Mouse (Mus musculus) neural tube, embryonic 10.5 days (tissue): ENCODE data around the gene Sept9.
A peak's percentile ranks its signal among the peaks of the same experiment; 100 is the strongest.

Experiments used
- DNase-seq: peaks from one replicate; pipeline ENCODE4 v3.0.0-alpha.2; 2017; ENCODE audit warnings: low spot score; ENCODE audit errors: extremely low spot score

The Sept9 gene

DNA sequence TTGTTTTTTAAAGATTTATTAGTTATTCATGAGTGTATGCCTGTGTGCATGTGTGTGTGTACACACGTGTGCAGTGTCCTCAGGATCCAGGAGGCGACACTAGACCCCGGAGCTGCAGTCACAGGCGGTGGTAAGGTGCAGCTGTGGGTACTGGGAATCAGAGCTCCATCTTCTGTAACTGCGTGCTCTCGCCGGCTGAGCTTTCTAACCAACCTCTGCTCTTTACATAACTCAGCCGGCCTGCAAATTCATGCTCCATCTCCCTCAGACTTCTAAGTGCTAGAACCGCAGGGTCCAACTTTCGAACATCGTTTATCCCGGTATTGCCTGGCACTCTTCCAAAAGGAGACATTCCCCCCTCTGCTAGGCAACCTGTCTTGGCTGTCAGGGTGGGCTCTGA lies 24.0 kb upstream of the Sept9 start:
- DNase-seq = no peak

DNA sequence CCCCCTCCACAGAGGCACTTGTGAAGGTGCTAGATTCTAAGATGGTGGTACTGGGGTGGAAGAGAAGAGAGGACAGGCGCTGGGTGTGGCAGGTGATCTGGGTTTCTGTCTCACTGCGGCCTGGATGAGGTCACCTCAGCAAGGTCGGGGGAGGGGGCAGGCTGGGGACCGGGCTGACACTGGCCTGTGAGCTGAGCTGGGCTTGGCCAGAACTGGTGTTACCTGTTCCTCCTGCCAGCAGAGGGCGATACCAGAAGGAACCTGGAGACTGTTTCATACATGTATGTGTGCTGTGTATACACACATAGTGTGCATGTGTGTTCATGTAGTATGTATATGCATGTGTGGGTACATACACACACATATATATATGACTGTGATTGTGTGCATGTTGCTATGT lies 23.2 kb upstream of the Sept9 start:
- peak; percentile 35 for DNase-seq

DNA sequence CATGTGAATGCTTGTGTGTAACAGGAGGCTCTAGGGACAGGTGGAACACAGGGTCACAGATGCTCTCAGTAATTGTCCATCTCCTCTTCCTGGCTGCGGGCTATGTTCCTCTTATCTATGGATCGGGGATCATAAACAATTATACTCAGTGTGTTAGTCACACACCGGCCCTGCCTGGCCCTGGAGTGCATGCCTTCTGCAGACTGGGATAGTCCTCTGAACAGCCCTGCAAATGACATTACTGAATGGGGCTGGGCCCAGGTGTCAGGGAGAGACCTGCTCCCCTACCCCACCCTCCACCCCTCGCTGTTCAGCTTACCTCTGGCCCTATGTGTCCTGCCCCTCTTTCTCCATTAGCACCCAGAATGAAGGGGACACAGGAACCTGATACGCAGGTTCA lies 22.6 kb upstream of the Sept9 start:
- DNase-seq = no peak

DNA sequence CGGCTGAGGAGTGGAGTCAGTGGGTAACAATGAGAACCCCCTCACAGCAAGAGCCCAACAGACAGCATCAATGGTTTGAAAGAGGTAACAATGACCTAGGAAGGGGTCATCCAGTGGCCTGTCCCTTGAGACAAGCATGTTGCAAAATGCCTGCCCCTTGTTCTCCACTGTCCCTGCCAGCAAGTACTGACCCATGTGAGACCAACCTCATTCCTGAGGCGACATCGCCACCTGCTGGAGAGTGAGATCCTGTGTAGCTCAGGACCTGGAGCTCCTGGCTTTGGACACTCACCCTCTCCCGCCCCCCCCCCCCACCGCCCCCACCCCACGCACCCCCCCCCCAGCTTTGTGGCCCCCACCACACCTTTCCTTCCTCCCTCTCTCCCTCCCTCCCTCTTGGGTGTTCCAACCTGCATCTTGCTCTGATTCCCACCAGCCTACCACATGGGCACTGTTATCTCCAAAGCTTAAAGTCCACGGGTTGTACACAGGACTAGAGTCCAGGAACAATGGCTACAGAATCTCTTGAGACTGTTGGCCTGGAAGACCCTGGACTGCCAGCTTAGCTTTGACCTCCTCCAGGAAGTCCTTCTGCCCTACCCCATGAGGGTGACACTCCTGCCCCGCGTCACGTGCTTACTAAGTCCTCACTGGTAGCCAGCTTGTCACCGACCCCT lies 22.0 kb upstream of the Sept9 start:
- DNase-seq = peak; percentile 89

DNA sequence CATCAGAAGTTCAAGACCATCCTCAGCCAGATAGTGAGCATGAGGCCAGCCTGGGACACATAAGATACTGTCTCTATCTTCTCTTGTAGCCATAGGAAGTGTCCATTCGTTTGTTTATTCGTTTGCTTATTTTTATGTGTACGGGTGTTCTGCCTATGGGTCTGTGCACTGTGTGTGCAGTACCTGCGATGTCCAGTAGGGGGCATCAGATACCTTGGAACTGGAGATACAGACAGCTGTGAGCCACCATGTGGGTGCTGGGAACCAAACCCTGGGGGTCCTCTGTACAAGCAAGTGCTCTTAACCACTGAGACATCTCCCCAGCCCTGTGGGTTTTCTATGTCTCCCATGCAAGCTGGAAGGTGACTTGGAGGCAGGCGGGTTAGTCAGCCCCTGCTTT lies 19.6 kb upstream of the Sept9 start:
- no peak for DNase-seq

DNA sequence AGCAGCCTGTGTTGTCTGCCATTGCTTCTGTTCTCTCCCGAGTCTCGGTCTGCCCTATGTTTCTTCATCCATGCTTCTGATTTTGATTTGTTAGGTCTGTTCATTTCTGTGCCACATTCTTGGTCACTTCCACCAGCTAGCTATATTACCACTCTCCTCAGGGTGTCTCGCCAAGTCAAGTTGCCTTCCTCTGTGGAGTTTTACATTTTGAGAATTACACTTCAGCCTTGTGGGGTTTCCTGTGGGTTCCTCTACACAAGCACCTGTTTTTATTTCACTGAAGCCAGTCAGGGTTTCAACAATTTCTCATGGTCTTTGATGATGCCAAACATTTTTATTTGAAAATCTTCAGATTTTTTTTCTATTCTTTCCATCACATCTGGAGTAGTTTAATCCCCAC lies 16.7 kb upstream of the Sept9 start:
- DNase-seq = no peak

DNA sequence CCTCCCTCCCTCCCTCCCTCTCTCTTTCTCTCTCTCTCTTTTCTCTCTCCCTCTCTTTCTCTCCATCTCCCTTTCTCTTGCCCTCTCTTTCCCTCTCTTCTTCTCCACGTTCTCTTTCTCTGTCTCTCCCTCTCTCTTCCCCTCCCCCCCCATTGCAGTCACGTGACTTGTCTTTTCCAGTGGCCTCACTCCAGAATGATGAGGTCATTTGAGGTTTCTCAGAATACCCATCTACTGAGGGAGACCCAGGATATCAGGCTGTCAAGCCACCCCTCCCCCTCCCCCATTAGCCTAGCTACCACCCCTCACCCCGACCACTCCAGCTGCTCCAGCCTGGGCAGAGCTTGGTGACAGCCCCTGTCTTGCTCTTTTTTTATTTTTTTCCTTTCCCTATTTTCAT lies 16.2 kb upstream of the Sept9 start:
- no peak for DNase-seq

DNA sequence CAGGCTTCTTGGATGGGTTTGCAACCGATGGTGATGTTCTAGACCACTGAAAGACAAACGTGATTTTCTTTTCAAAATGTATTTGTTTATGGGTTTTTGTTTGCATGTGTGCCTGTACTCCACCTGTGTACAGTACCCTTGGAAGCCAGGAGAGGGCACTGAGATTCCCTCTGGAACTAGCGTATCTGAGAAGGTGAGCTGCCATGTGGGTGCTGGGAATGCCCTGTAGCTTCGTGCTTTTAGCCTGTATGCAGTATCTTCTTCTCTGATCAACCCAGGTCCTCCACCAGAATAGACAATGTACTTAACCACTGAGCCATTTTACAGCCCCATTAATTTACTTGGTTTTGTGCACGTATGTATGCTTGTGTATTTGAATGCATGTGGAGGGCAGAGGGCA lies 15.6 kb upstream of the Sept9 start:
- no peak for DNase-seq

DNA sequence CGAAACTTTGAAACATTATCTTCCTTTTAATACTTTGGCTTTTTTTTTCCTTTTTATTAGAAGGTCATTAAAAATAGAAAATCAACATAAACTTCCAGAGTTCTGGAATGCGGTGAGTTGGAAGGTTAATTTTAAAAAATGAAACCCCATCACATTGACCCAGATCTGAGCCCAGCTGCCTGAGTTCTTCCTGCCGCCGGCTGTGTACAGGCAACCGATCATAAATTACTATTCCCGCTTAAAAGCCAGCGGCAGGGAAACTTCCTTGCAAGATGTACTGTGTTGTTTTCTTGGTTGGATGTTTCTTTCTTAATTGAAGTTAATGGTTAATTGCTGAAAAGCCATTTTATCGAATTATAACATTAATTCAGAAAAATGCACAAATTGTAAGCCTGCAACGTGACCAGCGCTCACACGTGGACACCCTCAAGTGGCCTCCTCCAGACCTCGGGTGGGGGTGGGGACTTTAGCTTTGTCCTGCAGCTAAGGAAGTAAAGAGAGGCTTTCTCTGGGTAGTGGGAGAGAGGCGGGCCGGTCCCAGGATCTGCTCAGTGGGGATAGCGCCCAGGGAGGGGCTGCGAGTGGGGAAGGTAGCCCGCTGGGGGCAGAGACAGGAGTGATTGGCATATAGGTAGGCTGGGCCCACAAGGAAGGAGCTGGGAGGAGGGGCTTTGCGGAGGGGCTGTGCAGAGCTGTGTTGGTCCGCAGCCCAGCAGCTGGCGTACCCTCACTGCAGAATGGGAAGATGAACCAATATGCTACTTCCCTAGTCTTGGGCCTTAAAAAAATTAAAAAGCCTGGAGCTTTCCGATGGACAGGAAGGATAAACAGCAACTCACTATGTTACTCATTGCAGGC lies 14.2 kb upstream of the Sept9 start:
- DNase-seq = peak; percentile 32

DNA sequence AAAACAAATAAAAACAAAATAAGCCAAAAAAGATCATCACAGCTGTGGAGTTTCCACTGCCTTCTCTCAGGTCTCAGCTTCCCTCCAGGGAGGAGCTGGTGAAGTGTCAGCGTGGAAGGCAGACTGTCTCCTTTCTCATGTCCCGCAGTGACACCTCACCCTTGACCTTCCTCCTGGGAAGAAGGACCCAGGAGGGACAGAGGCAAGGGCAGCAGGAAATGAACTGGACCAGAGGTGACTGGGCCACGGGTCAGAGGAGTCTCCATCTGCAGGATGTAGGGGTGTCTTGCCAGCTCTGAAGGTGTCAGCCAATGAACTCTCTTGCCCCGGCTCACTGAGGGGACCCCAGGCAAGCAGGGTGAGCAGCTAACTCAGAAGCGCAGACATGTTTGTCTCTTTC lies 7.9 kb upstream of the Sept9 start:
- no peak for DNase-seq

DNA sequence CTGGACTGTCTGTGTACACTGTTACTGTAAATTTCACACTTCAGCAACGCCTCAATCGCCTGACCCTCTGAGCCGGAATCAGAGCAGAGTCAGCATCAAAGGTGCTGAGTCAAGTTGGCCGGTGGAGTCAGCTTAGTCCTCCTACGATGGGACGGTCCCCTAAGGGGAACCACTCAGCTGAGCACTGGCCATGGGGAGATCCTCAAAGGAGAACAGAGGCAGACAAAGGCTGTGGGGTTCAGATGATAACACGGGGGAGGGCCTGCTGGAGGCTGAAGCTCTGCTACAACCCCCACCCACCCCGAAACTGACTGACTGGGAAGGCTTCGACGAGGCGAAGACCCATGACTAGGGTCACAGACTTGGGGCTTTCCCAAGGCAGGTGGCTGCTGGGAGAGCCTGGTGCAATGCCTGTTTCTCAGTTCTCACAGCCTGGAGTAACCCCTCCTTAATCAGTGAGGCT lies 5.0 kb upstream of the Sept9 start:
- DNase-seq = no peak

DNA sequence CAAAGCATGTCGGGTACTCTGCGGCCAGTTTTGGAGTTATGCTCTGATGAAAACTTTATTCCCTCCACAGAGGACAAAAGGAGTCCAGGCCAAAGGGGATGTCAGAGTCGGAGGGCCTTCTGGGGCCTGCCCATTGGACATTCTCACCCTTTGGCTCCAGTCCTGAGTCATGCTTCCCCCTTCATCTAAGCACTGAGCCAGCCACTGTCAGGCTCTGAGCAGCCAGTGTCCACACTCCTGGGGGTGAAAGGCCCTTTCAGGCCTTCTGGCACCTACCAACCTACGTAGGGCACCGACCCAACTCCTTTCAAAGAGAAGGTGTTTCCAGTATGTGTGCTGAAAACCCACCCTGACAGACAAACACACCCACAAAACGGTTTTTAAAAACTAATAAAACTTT lies 3.8 kb upstream of the Sept9 start:
- no peak for DNase-seq

DNA sequence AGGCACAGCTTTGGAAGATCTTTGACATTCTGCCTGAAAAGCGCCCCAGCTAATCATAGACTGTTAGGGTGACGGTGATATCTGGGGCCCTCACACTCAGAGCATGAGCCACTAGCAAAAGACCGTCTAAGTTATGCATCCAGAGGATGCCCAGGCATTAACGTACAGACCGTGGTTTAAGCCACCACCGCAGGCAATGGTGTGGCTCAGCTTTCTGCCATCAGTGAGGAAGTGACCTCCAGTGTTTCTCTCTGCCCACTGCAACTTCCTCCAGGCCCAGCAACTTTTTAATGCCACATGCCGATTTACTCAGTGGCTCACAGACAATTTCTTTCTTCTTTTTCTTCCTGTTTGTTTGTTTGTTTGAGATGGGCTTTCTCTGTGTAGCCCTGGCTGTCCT lies 2.8 kb upstream of the Sept9 start:
- DNase-seq = no peak

DNA sequence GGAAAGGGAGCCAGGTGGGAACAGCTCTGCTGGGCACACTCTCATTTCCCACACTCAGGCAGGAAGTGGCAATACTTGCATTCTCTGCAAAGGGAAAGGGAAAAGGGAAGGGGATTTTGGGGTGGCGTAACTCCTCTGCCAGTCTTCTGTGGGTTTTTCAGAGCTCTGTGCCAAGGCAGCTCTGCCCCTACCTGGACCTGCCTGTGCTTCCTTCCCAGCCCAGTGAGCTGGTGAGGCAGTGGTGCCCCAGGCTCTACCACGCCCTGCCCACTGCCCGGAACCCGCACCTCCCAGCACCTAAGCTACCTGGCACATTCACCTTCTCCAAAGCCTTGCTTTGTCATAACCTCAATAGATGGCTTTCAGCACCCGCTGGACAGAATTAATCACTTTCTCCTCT lies 1.3 kb upstream of the Sept9 start:
- no peak for DNase-seq

DNA sequence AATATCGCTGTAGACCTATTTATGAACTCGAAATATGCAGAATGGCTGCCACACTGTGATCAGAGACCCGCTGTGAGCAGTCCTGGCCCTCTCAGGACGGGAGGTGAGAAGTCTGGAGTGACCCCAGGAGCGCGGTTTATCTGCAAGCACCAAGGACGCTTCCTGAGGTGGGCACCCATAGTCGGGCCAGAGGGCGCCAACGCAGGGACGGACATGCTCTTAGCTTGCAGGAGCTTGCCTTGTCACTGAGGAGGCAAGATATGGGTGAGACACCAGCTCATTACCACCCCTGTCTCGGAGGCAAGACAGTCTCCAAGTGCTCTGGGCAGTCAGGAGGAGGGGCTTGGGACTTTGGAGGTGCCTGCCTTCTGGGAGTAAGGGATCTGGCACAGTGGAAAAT lies 2.4 kb downstream of the Sept9 start:
- no peak for DNase-seq

DNA sequence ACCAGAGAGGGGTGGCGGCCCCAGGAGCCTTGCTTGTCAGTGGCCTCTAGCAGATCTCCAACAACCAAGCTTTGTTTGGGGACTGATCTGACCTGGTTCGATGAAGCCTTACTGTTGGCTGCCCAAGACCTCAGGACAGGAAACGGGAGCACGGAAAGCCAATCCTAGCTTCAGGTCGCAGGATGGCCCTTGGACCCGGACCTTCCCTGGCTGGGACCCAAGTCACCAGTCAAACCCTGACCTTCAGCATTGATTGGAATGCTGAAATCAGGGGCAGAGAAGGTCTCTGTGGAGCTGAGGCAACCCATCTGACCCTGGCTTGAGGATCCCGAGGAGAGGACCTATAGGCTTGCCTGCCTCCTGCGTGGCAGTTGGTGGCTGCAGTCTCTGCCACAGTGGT lies 5.1 kb downstream of the Sept9 start:
- no peak for DNase-seq

DNA sequence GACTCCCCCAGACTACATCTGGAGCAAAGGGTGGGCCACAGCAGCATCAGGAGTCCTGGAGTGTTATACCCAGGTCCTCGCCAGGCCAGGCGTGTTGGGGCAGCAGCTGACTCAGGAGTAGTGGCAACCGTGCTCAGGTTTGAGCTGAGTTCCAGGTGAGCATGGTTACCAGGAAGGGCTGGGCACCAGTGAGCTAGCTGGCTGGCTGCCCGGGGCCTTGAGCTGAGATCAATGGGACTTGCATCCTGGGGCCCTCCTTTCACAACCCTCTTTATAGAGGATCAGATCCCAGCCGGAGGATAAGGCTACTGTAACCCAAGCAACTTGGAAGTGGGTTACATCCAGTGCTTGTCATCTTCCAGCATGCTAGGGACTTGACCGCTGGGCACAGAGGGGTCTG lies 5.6 kb downstream of the Sept9 start:
- DNase-seq = no peak

DNA sequence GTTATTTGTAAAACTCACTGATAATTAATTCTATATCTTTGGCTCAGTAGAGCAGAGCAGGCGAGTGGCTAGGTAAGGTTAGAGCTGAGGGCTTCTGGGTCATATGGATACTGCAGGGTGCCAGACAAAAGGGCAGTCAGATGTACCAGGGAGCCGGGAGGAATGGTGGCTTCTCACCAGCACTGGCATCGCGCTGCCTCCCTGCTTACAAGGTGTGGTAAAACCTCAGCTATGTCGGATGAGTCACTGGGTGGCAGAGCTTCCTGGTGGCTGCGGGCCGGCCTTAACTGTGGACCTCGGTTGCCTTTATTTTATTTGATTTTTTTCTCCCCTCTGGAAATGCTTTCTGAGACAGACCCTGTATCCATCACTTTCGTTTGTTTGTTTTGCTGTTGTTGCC lies 6.0 kb downstream of the Sept9 start:
- DNase-seq = no peak

DNA sequence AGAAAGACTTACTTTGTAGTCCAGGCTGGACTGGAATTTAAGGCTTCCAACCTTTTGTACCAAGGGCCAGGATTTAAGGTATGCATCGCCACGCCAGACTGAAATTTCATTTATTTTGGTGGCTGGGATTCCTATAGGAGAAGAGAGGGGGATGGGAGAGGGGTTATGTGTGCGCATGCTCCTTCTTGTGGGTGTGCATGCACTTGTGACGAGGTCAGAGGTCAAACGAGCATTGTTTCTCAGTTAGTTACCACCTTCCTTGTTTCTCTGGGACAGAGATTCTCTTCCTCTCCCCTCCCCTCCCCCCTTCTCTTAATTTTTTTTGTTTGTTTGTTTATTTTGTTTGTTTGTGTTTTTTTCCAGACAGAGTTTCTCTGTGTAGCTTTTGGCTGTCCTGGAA lies 8.0 kb downstream of the Sept9 start:
- no peak for DNase-seq

DNA sequence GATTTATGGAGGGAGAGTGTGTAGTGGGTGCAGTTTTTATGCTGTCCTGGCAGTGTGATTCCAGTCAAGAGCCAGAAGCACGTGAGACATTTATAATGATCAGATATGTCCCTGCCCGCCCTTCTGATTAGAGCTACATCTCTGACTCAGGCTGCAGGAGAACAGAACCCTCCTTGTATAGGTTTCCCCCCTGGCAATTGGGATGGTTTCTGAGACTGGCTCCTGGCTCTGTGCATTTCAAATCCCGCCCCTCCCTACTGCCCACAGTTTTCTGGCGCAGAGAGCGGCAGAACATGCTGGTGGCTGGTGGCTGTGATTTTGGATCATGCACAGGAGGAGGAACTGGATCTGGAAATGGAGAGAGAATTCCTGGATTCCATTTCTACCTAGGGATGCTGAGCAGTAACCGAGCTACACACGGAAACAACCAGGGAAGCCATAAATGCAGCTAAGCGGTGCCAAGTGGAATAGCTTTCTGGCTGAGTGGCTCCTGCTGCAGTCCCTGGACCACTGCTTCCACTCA lies 8.8 kb downstream of the Sept9 start:
- no peak for DNase-seq

DNA sequence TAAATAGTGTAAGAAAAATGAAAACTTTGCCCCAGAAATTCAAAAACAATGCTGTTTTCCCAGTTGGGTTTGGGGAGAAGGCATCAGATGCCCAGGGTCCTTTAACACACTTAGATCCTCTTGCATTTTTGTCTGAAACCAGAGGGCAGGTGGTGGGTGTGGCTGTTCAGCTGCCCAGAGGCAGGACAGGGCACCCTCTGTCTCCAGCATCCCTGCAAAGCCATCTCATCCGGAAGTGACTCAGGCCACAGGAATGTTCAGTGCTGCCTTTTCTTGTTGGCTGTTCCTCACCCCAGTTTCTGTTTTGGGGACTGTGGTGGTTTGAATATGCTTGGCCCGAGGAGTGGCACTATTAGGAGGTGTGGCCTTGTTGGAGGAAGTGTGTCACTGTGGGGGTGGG lies 17.3 kb downstream of the Sept9 start:
- DNase-seq = no peak

DNA sequence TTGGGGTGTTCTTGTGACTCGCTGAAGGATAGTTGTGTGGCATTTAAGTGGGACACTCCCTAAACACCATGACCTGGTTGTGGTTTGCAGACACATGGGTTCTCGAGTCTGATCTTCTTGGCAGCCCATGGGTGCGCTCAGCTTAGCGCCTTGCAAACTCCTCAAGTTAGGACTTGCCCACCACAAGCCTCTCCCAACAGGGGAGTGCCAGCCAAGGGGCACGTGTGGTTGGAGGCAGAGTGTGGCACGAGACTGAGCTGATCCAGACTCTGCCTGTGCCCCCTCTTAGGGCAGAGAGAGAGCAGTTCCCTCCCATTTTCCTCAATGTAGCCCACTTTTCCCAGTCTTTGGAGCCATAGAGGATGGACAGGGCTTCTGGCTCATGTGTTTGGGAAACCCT lies 18.6 kb downstream of the Sept9 start:
- DNase-seq = no peak

DNA sequence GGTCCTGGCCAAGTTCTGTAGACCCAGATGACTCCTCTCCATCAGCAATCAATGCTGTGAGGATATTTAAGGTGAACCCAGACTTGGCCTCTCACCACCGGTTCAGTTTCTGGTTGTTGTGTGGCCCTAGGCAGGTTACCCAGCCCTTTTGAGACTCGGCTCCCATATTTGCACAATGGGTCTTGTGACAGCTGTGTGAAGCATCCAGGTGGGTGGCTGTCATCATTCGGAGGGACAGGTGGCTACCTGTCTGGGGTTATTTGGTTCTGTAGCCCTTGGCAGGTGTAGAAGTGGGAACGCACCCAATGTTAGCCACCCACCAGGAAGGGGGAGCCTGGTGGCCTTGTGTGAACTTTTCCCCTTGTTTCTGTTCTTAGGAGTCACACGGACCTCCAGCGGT lies 19.0 kb downstream of the Sept9 start:
- no peak for DNase-seq
